Mouse (Mus musculus): ENCODE data around the gene Armc12.

- TF ChIP-seq TAL1 (IDR thresholded peaks at IDR 0.05; ENCODE audit: low read length) (no peak), GATA1 (IDR thresholded peaks at IDR 0.05; ENCODE audit: low read length) (no peak)
Measured at GRCm38 (mm10) chr17:28504182-28504581, 26.4 kb upstream of the Armc12 start.
